Mouse (Mus musculus): ENCODE data around the gene Rel. TPM values are rescaled to one million over a fixed set of nuclear protein-coding genes. Genes with fewer than 3 reads are reported as not detected.

Gene Rel
- total RNA-seq, 2 experiments from 2014 or later = 8.9 to 20.7 TPM

- no peak for ATAC-seq (replicated peaks; ENCODE audit: poor library complexity)
These were observed 24.7 kb downstream of the Rel start for GRCm38 (mm10) chr11:23746102-23746501.

- no peak for ATAC-seq (replicated peaks; ENCODE audit: poor library complexity)
These were observed 26.4 kb downstream of the Rel start for GRCm38 (mm10) chr11:23744352-23744751.

- ATAC-seq (replicated peaks; ENCODE audit: poor library complexity) = 0 out of 2 replicates have a peak, but pooled peaks have one; percentile 9
These were observed 29.4 kb downstream of the Rel start for GRCm38 (mm10) chr11:23741386-23741785.

- peak; percentile 88 for ATAC-seq (replicated peaks; ENCODE audit: poor library complexity)
These were observed 29.9 kb downstream of the Rel start for GRCm38 (mm10) chr11:23740895-23741294.

- ATAC-seq (replicated peaks; ENCODE audit: poor library complexity) = no peak
These were observed 34.8 kb downstream of the Rel start for GRCm38 (mm10) chr11:23735820-23736470.

GRCm38 (mm10) chr11:23734749-23735286, 36.0 kb downstream of the Rel start:
- ATAC-seq (replicated peaks; ENCODE audit: poor library complexity) = no peak

- ATAC-seq (replicated peaks; ENCODE audit: poor library complexity) = no peak
These were observed 37.9 kb downstream of the Rel start for GRCm38 (mm10) chr11:23732840-23733239.

GRCm38 (mm10) chr11:23730120-23730519, 40.6 kb downstream of the Rel start:
- peak; percentile 95 for ATAC-seq (replicated peaks; ENCODE audit: poor library complexity)

GRCm38 (mm10) chr11:23728186-23728585, 42.6 kb downstream of the Rel start:
- ATAC-seq (replicated peaks; ENCODE audit: poor library complexity) = no peak

- ATAC-seq (replicated peaks; ENCODE audit: poor library complexity) = no peak
These were observed 44.3 kb downstream of the Rel start for GRCm38 (mm10) chr11:23726441-23726840.

- ATAC-seq (replicated peaks; ENCODE audit: poor library complexity) = no peak
These were observed 44.9 kb downstream of the Rel start for GRCm38 (mm10) chr11:23725850-23726249.

- ATAC-seq (replicated peaks; ENCODE audit: poor library complexity) = no peak
These were observed 48.4 kb downstream of the Rel start for GRCm38 (mm10) chr11:23722326-23722725.

GRCm38 (mm10) chr11:23719825-23720224, 50.9 kb downstream of the Rel start:
- 0 out of 2 replicates have a peak, but pooled peaks have one; percentile 37 for ATAC-seq (replicated peaks; ENCODE audit: poor library complexity)

GRCm38 (mm10) chr11:23718856-23719255, 51.9 kb downstream of the Rel start:
- no peak for ATAC-seq (replicated peaks; ENCODE audit: poor library complexity)

GRCm38 (mm10) chr11:23712299-23712698, 58.5 kb downstream of the Rel start:
- ATAC-seq (replicated peaks; ENCODE audit: poor library complexity) = no peak

GRCm38 (mm10) chr11:23704604-23705294, 66.0 kb downstream of the Rel start:
- ATAC-seq (replicated peaks; ENCODE audit: poor library complexity) = no peak

- no peak for ATAC-seq (replicated peaks; ENCODE audit: poor library complexity)
These were observed 68.9 kb downstream of the Rel start for GRCm38 (mm10) chr11:23701831-23702230.

GRCm38 (mm10) chr11:23699414-23700095, 71.2 kb downstream of the Rel start:
- ATAC-seq (replicated peaks; ENCODE audit: poor library complexity) = peak; percentile 45

- no peak for ATAC-seq (replicated peaks; ENCODE audit: poor library complexity)
These were observed 72.2 kb downstream of the Rel start for GRCm38 (mm10) chr11:23698526-23698925.

- peak; percentile 84 for ATAC-seq (replicated peaks; ENCODE audit: poor library complexity)
These were observed 74.9 kb downstream of the Rel start for GRCm38 (mm10) chr11:23695847-23696246.

- no peak for ATAC-seq (replicated peaks; ENCODE audit: poor library complexity)
These were observed 77.5 kb downstream of the Rel start for GRCm38 (mm10) chr11:23693286-23693685.

GRCm38 (mm10) chr11:23688060-23688459, 82.7 kb downstream of the Rel start:
- ATAC-seq (replicated peaks; ENCODE audit: poor library complexity) = peak; percentile 52

Data from megakaryocyte progenitor cell, adult 5-6 weeks (primary cell).